Mouse (Mus musculus): ENCODE results near the gene Traf2. TPM values are rescaled to one million over a fixed set of nuclear protein-coding genes. Genes with fewer than 3 reads are reported as not detected.

The Traf2 gene
- polyA plus RNA-seq, 1 experiment from 2014 or later, result 19.2 TPM

GRCm38 (mm10) chr2:25582466-25583119, 35.9 kb upstream of the Traf2 start:
- 52% methylated on average over 12 of the region's 12 CpGs for WGBS
- H3K9ac ChIP-seq (replicated peaks; ENCODE audit: low read length), result no peak overlapping the region
- 0 out of 2 replicates have a peak, but pooled peaks have one; percentile 29 for ATAC-seq (ENCODE audit: low FRiP score, low TSS enrichment)

GRCm38 (mm10) chr2:25581901-25582301, 35.2 kb upstream of the Traf2 start:
- Histone ChIP-seq H3K27ac (replicated peaks; ENCODE audit: low read depth, low read length) (no peak overlapping the region), H3K9me3 (ENCODE audit: control insufficient read depth, low read length) (no peaks in the 10 kb centered on the region), H3K4me1 (ENCODE audit: control insufficient read depth, insufficient read depth, low read length) (peaks cover 29% of the 10 kb centered on the region), H3K9ac (replicated peaks; ENCODE audit: low read length) (no peak overlapping the region; the same call in 1 of the 2 replicates), H3K4me2 (ENCODE audit: low read length) (no peak overlapping the region), H3K27me3 (ENCODE audit: control insufficient read depth, insufficient read depth, low read length) (peaks cover 41% of the 10 kb centered on the region), H3K36me3 (ENCODE audit: control insufficient read depth, insufficient read depth, low read length) (peaks cover 48% of the 10 kb centered on the region), H3K4me3 (replicated peaks; ENCODE audit: low read depth, low read length) (no peak overlapping the region)
- DNase-seq (no peak), ATAC-seq (ENCODE audit: low FRiP score, low TSS enrichment) (no peak)
- WGBS, result 41% methylated on average over 6 of the region's 6 CpGs

More at GRCm38 (mm10) chr2:25582466-25583119, 35.9 kb upstream of the Traf2 start:
- Histone ChIP-seq H3K27ac (replicated peaks; ENCODE audit: low read depth, low read length) (0 out of 2 replicates have a peak overlapping the region, but pooled peaks have one; percentile 13), H3K4me3 (replicated peaks; ENCODE audit: low read depth, low read length) (no peak overlapping the region), H3K36me3 (ENCODE audit: control insufficient read depth, insufficient read depth, low read length) (peaks cover 50% of the 10 kb centered on the region), H3K4me1 (ENCODE audit: control insufficient read depth, insufficient read depth, low read length) (peaks cover 27% of the 10 kb centered on the region), H3K27me3 (ENCODE audit: control insufficient read depth, insufficient read depth, low read length) (peaks cover 34% of the 10 kb centered on the region), H3K4me2 (ENCODE audit: low read length) (no peak overlapping the region), H3K9me3 (ENCODE audit: control insufficient read depth, low read length) (no peaks in the 10 kb centered on the region)
- DNase-seq, result peak; percentile 58

DNA sequence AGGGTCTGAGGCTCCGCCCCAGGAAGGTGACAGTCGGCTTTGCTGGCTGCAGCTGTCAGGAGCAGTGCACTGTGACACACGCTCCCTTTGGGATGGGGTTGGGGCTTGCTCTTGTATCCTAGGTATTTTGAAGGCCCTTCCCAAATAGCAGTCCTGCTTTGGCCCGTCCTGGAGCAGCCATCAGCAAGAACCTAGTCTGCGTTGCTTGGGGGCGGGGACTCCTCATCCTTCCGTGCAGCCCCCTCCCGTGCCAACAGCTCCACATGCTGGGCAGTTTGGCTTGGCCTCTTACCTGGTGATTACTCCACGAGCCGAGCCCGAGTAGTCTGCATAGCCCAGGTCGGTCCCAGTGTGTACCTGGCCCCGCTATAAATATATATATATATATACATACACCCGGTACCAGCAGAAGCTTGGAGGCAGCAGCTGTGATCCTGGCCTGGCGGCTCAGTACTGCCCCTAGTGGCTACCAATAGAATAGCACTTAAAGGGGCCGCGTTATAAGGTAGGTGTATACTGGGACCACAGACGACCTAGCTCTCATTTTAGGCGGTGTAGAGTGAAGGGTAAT, 34.6 kb upstream of the Traf2 start, which contains the start of gene Ajm1:
TSS of gene Ajm1 (minus strand) at position 464 of the 571 bp plus-strand sequence.
- Histone ChIP-seq H3K36me3 (ENCODE audit: control insufficient read depth, insufficient read depth, low read length) (peaks cover 45% of the 10 kb centered on the region), H3K4me3 (replicated peaks; ENCODE audit: low read depth, low read length) (peak within 1 kb of the TSS; percentile 51), H3K27me3 (ENCODE audit: control insufficient read depth, insufficient read depth, low read length) (peaks cover 46% of the 10 kb centered on the region), H3K9ac (replicated peaks; ENCODE audit: low read length) (peak within 1 kb of the TSS; percentile 64), H3K4me1 (ENCODE audit: control insufficient read depth, insufficient read depth, low read length) (peaks cover 29% of the 10 kb centered on the region), H3K9me3 (ENCODE audit: control insufficient read depth, low read length) (no peaks in the 10 kb centered on the region), H3K27ac (replicated peaks; ENCODE audit: low read depth, low read length) (0 out of 2 replicates have a peak within 1 kb of the TSS, but pooled peaks have one; percentile 13), H3K4me2 (ENCODE audit: low read length) (peak within 1 kb of the TSS; percentile 79)
- peak; percentile 72 for ATAC-seq (ENCODE audit: low FRiP score, low TSS enrichment)
- 5% methylated on average over 19 of the region's 19 CpGs for WGBS
- peak; percentile 87 for DNase-seq

- Histone ChIP-seq H3K9me3 (ENCODE audit: control insufficient read depth, low read length) (no peaks in the 10 kb centered on the region), H3K9ac (replicated peaks; ENCODE audit: low read length) (peak overlapping the region; percentile 64; the same call in 1 of the 2 replicates), H3K4me1 (ENCODE audit: control insufficient read depth, insufficient read depth, low read length) (peaks cover 33% of the 10 kb centered on the region), H3K27me3 (ENCODE audit: control insufficient read depth, insufficient read depth, low read length) (peaks cover 52% of the 10 kb centered on the region), H3K36me3 (ENCODE audit: control insufficient read depth, insufficient read depth, low read length) (peaks cover 40% of the 10 kb centered on the region), H3K4me2 (ENCODE audit: low read length) (peak overlapping the region; percentile 79), H3K4me3 (replicated peaks; ENCODE audit: low read depth, low read length) (peak overlapping the region; percentile 51), H3K27ac (replicated peaks; ENCODE audit: low read depth, low read length) (no peak overlapping the region)
- 34% methylated on average over 6 of the region's 6 CpGs for WGBS
- ATAC-seq (ENCODE audit: low FRiP score, low TSS enrichment) (no peak; the same call in 1 of the 2 replicates), DNase-seq (no peak)
Measured at GRCm38 (mm10) chr2:25580621-25581101, 33.9 kb upstream of the Traf2 start.

DNA sequence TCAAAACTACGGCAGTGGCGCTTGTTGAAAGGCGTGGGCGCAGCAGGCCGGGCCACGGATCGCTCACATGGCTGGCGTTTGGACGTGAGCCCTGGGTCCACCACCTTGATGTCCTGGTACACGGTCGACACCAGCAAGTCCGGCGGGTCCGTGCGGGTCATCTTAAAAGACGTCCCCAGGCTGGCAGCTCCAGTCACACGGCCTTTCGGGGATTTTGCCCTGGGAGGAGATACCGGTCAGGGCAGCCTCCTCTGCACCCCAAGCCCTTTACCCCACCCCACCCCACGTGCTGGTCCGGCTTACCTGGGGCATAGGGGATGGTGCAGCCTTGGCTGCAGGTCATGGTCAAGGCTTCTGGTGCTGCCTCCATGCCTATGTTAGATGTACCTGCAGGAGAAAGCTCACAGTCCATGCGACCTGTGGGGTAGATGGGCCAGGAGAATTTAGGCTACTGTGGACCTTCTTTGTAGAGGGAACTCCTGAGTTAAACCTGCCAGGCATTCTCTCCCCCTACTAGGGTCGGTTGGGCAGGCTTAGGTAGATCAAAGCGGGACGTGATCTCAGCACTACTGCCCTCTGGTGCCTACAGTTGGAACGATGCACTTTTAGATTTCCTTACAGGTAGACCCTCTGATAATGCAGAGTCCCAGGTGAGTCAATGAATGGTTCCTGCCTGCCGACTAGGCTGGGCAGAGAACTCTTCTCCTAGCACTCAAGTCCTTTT, 33.2 kb upstream of the Traf2 start:
- H3K9ac ChIP-seq (replicated peaks; ENCODE audit: low read length), result no peak overlapping the region; the same call in 1 of the 2 replicates
- H3K4me2 ChIP-seq (ENCODE audit: low read length), result peak overlapping the region; percentile 19
- H3K27me3 ChIP-seq (ENCODE audit: control insufficient read depth, insufficient read depth, low read length), result peaks cover 52% of the 10 kb centered on the region
- H3K9me3 ChIP-seq (ENCODE audit: control insufficient read depth, low read length), result no peaks in the 10 kb centered on the region
- H3K27ac ChIP-seq (replicated peaks; ENCODE audit: low read depth, low read length), result no peak overlapping the region
- DNase-seq (peak; percentile 81), ATAC-seq (ENCODE audit: low FRiP score, low TSS enrichment) (no peak)
- peaks cover 32% of the 10 kb centered on the region for H3K36me3 ChIP-seq (ENCODE audit: control insufficient read depth, insufficient read depth, low read length)
- H3K4me1 ChIP-seq (ENCODE audit: control insufficient read depth, insufficient read depth, low read length), result peaks cover 38% of the 10 kb centered on the region
- peak overlapping the region; percentile 8; the same call in 1 of the 2 replicates for H3K4me3 ChIP-seq (replicated peaks; ENCODE audit: low read depth, low read length)
- 7% methylated on average over 27 of the region's 27 CpGs for WGBS

- peak overlapping the region; percentile 10; the same call in 1 of the 2 replicates for H3K9ac ChIP-seq (replicated peaks; ENCODE audit: low read length)
- ATAC-seq (ENCODE audit: low FRiP score, low TSS enrichment) (no peak), DNase-seq (no peak)
- 5% methylated on average over 77 of the region's 77 CpGs for WGBS
- peaks cover 52% of the 10 kb centered on the region for H3K27me3 ChIP-seq (ENCODE audit: control insufficient read depth, insufficient read depth, low read length)
- peaks cover 24% of the 10 kb centered on the region for H3K36me3 ChIP-seq (ENCODE audit: control insufficient read depth, insufficient read depth, low read length)
- peak overlapping the region; percentile 21; the same call in 1 of the 2 replicates for H3K4me2 ChIP-seq (ENCODE audit: low read length)
- peaks cover 39% of the 10 kb centered on the region for H3K4me1 ChIP-seq (ENCODE audit: control insufficient read depth, insufficient read depth, low read length)
- H3K27ac ChIP-seq (replicated peaks; ENCODE audit: low read depth, low read length), result no peak overlapping the region
- no peaks in the 10 kb centered on the region for H3K9me3 ChIP-seq (ENCODE audit: control insufficient read depth, low read length)
- peak overlapping the region; percentile 10; the same call in 1 of the 2 replicates for H3K4me3 ChIP-seq (replicated peaks; ENCODE audit: low read depth, low read length)
Measured at GRCm38 (mm10) chr2:25578796-25579736, 32.3 kb upstream of the Traf2 start.

- DNase-seq (no peak), ATAC-seq (ENCODE audit: low FRiP score, low TSS enrichment) (no peak)
- Histone ChIP-seq H3K9me3 (ENCODE audit: control insufficient read depth, low read length) (no peaks in the 10 kb centered on the region), H3K4me3 (replicated peaks; ENCODE audit: low read depth, low read length) (peak overlapping the region; percentile 26), H3K9ac (replicated peaks; ENCODE audit: low read length) (no peak overlapping the region), H3K4me2 (ENCODE audit: low read length) (peak overlapping the region; percentile 33), H3K4me1 (ENCODE audit: control insufficient read depth, insufficient read depth, low read length) (peaks cover 48% of the 10 kb centered on the region), H3K27me3 (ENCODE audit: control insufficient read depth, insufficient read depth, low read length) (peaks cover 52% of the 10 kb centered on the region), H3K36me3 (ENCODE audit: control insufficient read depth, insufficient read depth, low read length) (peaks cover 15% of the 10 kb centered on the region), H3K27ac (replicated peaks; ENCODE audit: low read depth, low read length) (no peak overlapping the region)
- WGBS, result 5% methylated on average over 75 of the region's 75 CpGs
Measured at GRCm38 (mm10) chr2:25577951-25578795, 31.4 kb upstream of the Traf2 start.
